Mouse (Mus musculus): ENCODE data around the gene Gm5415.
"Not testable (repeated sequence)": the region's sequence is repeated elsewhere in the genome, so short reads cannot be mapped to it uniquely, and the experiment has no call there.

Gene Gm5415

GRCm38 (mm10) chr1:32547194-32547593, at the start of gene Gm5415:
Gene Gm5415, minus strand, starts transcription at chr1:32547294.
- not testable (repeated sequence) for DNase-seq (ENCODE audit: low read depth in 2 of 2, low spot score in 2 of 2)

GRCm38 (mm10) chr1:32568901-32569300, 21.8 kb upstream of the Gm5415 start:
- DNase-seq (ENCODE audit: low read depth in 2 of 2, low spot score in 2 of 2), result no peak

DNA sequence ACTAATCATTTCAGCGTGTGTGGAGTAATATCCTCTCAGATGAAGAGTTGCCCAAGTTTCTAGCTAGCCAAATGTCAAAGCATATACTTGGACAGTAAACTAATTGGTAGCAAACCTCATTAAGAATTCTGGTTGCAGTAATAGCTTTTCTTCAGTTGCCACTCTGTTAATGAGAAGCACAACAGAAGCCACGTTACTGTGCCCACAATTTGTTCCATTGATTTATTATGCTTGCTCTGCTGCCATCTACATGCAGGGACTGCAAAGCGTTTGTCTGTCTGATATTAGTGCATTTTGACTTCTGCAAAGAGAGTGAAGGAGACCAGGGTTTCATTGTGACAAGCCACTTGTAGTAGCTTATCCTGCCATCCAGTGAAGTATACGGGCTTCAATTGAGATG, 6.8 kb upstream of the Gm5415 start:
- no peak for DNase-seq (ENCODE audit: low read depth in 2 of 2, low spot score in 2 of 2)

DNA sequence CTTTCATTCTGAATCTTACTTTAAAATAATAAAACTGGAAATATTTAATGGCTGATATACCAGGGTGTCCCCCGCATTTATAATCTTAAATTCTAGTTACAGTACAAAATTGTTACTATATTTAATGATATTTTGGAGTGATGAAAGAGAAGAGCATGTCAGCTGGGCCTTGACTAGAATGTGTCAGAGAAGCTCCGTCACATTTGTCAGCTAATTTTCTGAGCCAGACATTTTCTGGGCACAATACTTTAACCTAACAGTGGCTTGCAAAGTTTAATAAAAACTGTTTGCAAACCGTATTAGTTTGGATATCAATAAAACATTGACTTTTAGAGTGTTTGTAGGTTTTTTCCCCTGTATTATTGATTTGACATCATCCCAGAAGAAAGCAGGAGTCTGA, 6.4 kb upstream of the Gm5415 start:
- DNase-seq (ENCODE audit: low read depth in 2 of 2, low spot score in 2 of 2), result no peak

DNA sequence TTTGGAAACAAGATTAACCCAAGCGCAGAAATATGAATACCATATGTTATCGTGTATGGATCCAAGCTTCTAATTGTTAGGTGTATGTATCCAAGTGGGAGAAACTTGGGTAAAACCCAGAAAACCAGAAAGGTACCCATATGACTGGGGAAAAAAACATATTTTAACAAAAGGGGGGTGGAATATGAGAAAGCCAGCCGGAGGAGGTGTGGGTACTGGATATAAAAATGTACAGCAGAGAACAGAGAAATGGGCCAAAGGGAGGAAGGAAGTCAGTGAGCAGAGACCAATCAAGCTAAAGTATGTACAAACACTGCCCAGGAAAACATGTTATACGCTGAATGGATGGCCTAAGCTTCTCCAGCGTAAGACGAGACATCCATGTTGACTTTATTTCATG, 43.7 kb downstream of the Gm5415 start:
- no peak for DNase-seq (ENCODE audit: low read depth in 2 of 2, low spot score in 2 of 2)
